Mouse (Mus musculus) brain, embryonic 14.5 days (tissue): Measurements from ENCODE around the gene Exosc5.

Source experiments
- CTCF ChIP-seq: fragments of 200-500 bp; IDR thresholded peaks from 2 replicates; pipeline ENCODE4 v1.5.1; 2012; ENCODE audit warnings: inconsistent platforms, mild to moderate bottlenecking, moderate library complexity, borderline replicate concordance; ENCODE audit not compliant: insufficient read depth, insufficient read length; ENCODE audit errors: extremely low read depth
- POLR2A ChIP-seq: fragments of 200-500 bp; IDR thresholded peaks from 2 replicates; pipeline ENCODE4 v1.6.1; 2012; ENCODE audit warnings: mild to moderate bottlenecking, inconsistent platforms, borderline replicate concordance; ENCODE audit not compliant: poor library complexity, insufficient read depth, insufficient read length, severe bottlenecking; ENCODE audit errors: extremely low read depth

- no peak for TF ChIP-seq CTCF
- no peak for TF ChIP-seq POLR2A
Measured at GRCm38 (mm10) chr7:25711165-25711564, 52.2 kb downstream of the Exosc5 start.
